Mouse (Mus musculus) kidney, embryonic 16.5 days (tissue): ENCODE measurements at regions not wholly inside any gene's neighbourhood (a gene's known extent, or its start where the extent isn't known, plus 50 kb on each side); places are given as distances from the start of the nearest gene placed in this dataset.

Experiments
- ATAC-seq: fragments of 200-750 bp; cut with Nextera tagmentation; 2 replicates; pipeline ENCODE4 v1.8.0; 2017; ENCODE audit warnings: moderate TSS enrichment; ENCODE audit not compliant: low FRiP score, low TSS enrichment
- H3K27ac ChIP-seq: fragments of 300-500 bp; sonication (generic); 2 replicates; pipeline ENCODE4 v1.5.1; 2014; ENCODE audit warnings: low read length
- H3K27me3 ChIP-seq: fragments of 300-500 bp; sonication (generic); 2 replicates; pipeline ENCODE4 v1.6.1; 2014; ENCODE audit warnings: low read length, control low read depth, mixed read lengths; ENCODE audit not compliant: insufficient read depth
- H3K36me3 ChIP-seq: fragments of 300-500 bp; sonication (generic); 2 replicates; pipeline ENCODE4 v1.6.1; 2014; ENCODE audit warnings: low read length, control low read depth, mixed read lengths; ENCODE audit not compliant: insufficient read depth
- H3K4me1 ChIP-seq: fragments of 300-500 bp; sonication (generic); 2 replicates; pipeline ENCODE4 v1.6.1; 2014; ENCODE audit warnings: low read length, control low read depth, mixed read lengths; ENCODE audit not compliant: insufficient read depth
- H3K4me2 ChIP-seq: fragments of 300-500 bp; sonication (generic); replicated peaks from 2 replicates; pipeline ENCODE4 v1.6.1; 2014; ENCODE audit warnings: low read depth, low read length
- H3K4me3 ChIP-seq: fragments of 300-500 bp; sonication (generic); 2 replicates; pipeline ENCODE4 v1.5.1; 2014; ENCODE audit warnings: mild to moderate bottlenecking, low read length
- H3K9ac ChIP-seq: fragments of 300-500 bp; sonication (generic); replicated peaks from 2 replicates; pipeline ENCODE4 v1.6.1; 2014; ENCODE audit warnings: low read length
- H3K9me3 ChIP-seq: fragments of 300-500 bp; sonication (generic); 2 replicates; pipeline ENCODE4 v1.6.1; 2016; ENCODE audit warnings: low read length, control low read depth
- WGBS: fragments of 180-500 bp; shearing (Covaris S2); extraction: QIAGEN DNeasy Blood & Tissue Kit; methylation state at CpG from one replicate; pipeline ENCODE4 v1.1.7; 2014; 5-methylcytosine and 5-hydroxymethylcytosine counted together

DNA sequence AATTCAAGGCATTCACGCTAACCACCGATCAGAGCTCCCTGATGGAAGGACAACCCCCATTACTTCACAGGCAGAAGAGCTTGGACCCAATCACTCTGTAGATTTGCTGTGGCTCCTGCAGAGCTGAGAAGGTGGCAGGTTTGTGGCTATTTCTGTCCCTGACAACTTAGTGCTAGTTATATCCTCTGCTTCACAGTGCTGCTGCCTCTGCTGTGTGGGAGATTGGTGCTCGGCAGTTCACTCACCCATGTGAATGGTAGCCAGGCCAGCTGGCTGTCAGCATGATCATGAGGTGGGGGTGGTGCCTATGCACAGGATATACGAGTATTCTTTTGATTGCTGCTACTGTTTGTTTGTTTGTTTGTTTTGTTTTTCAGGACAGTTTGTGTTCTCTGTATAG is 113.9 kb downstream of the Gm10131 start:
- H3K9me3 ChIP-seq, result no peaks in the 10 kb centered on the region
- no peak overlapping the region for H3K27ac ChIP-seq
- peak; percentile 87 for ATAC-seq
- 0 out of 2 replicates have a peak overlapping the region, but pooled peaks have one; percentile 38 for H3K9ac ChIP-seq
- peaks cover 18% of the 10 kb centered on the region for H3K4me1 ChIP-seq
- no peaks in the 10 kb centered on the region for H3K36me3 ChIP-seq
- H3K4me2 ChIP-seq, result no peak overlapping the region
- H3K27me3 ChIP-seq, result no peaks in the 10 kb centered on the region
- 22% methylated on average over 4 of the region's 4 CpGs for WGBS
- H3K4me3 ChIP-seq, result no peak overlapping the region

DNA sequence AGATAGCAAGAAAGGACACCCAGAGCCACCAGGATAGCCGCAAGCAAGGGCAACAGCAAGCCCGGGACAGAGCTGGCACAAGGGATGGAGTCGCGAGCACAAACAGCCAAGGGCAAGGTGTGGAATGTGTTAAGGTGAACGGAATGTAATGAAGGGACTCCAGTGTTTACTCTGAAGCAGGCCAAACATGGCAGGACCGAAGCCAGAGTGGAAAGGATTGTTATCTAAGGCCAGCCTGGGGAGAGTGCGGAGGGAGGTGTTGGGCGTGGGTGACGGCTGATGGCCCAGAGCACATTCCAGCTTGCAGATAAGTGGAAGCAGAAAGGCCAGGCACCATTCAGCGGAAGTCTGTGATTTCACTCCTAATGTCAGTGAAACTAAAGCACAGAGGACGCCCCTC is 118.6 kb downstream of the Gm10131 start:
- ATAC-seq, result peak; percentile 68
- Histone ChIP-seq H3K27me3 (no peaks in the 10 kb centered on the region), H3K36me3 (no peaks in the 10 kb centered on the region), H3K4me2 (no peak overlapping the region), H3K9ac (no peak overlapping the region; the same call in 1 of the 2 replicates), H3K4me1 (peaks cover 29% of the 10 kb centered on the region), H3K27ac (peak overlapping the region; percentile 84), H3K9me3 (no peaks in the 10 kb centered on the region), H3K4me3 (no peak overlapping the region)
- 30% methylated on average over 11 of the region's 11 CpGs for WGBS

DNA sequence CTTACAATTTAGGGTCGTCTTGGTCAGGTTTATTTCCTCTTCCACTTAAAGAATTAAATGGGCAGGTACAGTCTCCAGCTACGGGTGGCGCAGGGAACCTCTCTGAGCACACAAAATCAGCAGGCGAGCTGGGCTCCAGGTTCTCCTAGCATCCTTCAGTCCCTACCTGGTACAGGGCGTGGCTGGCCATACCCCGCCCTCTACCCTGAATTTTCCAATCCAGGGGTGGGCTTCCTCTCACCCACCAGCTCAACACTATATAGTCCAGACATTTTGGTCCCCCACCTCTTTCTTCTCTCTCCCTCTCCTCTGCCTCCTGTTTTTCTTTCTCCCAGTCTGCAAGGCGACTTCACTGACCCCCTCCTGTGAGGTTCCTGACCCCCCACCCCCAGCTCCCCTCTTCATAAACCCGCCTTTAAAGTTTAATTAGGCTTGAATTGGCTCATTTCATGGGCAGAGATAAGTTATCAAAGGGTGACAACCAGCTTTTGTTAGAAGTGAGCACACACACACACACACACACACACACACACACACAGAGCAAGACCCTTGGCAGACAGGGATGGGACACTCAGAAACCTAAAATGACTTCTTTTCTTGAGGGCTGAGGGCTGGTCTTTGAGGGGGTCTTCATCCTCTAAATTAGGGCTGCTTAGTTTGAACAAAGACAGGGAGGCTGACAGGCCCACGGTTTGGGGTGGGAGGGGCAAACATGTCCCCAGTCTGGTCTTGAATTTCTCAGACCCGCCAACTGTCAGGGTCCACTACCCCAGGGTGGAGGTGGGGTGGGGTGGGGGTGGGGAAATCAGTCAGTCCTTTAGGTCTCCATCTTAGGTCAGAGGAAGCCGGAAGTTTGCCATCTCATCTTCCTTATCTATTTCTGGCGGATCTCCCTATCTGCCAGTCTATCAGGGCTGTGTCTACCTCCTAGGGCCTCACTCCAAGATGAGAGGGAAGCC is 119.3 kb downstream of the Gm10131 start:
- Histone ChIP-seq H3K27ac (peak overlapping the region; percentile 84), H3K4me1 (peaks cover 24% of the 10 kb centered on the region), H3K9me3 (no peaks in the 10 kb centered on the region), H3K27me3 (no peaks in the 10 kb centered on the region), H3K4me3 (no peak overlapping the region), H3K4me2 (peak overlapping the region; percentile 27), H3K9ac (peak overlapping the region; percentile 52; the same call in 1 of the 2 replicates), H3K36me3 (no peaks in the 10 kb centered on the region)
- ATAC-seq, result peak; percentile 52
- WGBS, result 41% methylated on average over 12 of the region's 12 CpGs

DNA sequence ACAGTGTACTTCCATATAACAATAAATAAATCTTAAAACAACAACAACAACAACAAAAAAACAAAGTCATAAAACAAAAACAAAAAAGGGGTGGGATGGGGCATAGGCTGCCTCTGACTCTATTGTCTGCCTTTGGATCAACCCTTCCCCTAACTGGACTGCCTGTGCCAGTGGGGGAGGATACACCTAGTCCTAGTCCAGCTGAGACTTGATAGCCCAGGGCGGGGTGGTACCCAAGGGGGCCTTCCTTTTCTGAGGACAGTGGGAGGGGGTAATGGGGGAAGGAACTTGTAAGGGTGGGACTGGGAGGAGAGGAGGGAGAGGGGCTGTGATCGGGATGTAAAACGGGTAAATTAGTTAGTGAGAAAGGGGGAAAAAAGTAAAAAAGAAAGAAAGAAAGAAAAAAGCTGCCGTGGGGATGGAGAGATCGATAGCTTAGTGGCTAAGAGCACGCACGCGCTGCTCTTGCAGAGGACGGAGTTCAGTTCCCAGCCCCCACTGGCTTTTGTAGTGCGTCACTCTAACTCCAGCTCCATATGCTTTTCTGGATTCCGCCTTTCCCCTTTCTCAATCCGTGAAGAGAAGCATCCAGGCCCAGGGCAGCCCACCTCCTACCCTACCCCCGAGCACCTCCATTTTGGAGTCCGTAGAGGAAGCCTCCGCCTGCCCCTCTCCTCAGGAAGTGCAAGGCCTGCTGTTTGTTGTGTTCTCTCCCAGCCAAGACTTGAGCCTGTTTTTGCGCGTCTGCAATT is 120.2 kb downstream of the Gm10131 start:
- 0 out of 2 replicates have a peak overlapping the region, but pooled peaks have one; percentile 3 for H3K4me3 ChIP-seq
- 0 out of 2 replicates have a peak, but pooled peaks have one; percentile 25 for ATAC-seq

DNA sequence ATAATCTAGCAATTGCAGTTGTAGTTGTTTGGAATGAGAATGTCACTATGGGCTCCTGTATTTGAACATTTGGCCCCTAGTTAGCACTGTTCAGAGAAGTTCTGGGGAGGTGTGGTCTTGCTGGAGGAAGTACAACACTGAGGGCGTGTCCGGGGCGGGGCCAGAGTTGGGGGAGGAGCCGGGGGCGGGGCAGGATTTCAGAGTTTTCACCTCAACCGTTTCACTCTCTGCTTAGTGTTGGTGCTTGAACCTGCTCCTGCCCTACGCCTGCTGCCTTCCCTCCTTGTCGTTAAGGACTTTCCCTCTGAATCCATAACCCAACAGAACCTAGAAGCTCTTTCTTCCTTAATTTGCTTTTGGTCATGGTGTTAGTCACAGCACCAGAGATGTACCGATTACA is 121.5 kb downstream of the Gm10131 start:
- Histone ChIP-seq H3K4me1 (peaks cover 33% of the 10 kb centered on the region), H3K36me3 (no peaks in the 10 kb centered on the region), H3K9me3 (no peaks in the 10 kb centered on the region), H3K4me2 (no peak overlapping the region), H3K27me3 (no peaks in the 10 kb centered on the region), H3K9ac (no peak overlapping the region), H3K4me3 (no peak overlapping the region), H3K27ac (no peak overlapping the region)
- WGBS, result 73% methylated on average over 9 of the region's 9 CpGs
- no peak for ATAC-seq

More for the DNA sequence above, 120.2 kb downstream of the Gm10131 start:
- H3K9ac ChIP-seq, result peak overlapping the region; percentile 52; the same call in 1 of the 2 replicates
- WGBS, result 35% methylated on average over 17 of the region's 17 CpGs
- H3K4me2 ChIP-seq, result peak overlapping the region; percentile 27
- peak overlapping the region; percentile 84 for H3K27ac ChIP-seq
- no peaks in the 10 kb centered on the region for H3K9me3 ChIP-seq
- H3K4me1 ChIP-seq, result peaks cover 25% of the 10 kb centered on the region
- H3K27me3 ChIP-seq, result no peaks in the 10 kb centered on the region
- no peaks in the 10 kb centered on the region for H3K36me3 ChIP-seq

DNA sequence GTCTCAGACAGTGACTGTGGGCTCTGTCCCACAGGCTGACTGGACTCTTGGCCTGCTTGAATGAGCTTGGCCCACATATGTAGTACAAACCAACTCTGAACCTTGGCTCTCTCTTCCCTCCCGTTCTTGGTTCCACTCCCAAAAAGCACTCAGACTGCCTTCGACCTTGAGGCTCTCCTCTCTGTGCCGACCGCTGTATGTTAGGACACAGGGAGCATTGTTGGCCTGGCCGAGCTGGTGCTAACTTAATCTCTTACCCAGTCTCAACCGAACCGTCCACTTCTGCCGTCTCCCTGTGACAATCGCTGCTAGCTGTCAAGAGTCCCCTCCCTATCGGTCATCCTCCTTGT is 123.8 kb downstream of the Gm10131 start:
- Histone ChIP-seq H3K36me3 (no peaks in the 10 kb centered on the region), H3K4me3 (no peak overlapping the region), H3K4me1 (peaks cover 21% of the 10 kb centered on the region), H3K27ac (peak overlapping the region; percentile 91), H3K27me3 (no peaks in the 10 kb centered on the region), H3K4me2 (no peak overlapping the region), H3K9ac (no peak overlapping the region), H3K9me3 (no peaks in the 10 kb centered on the region)
- ATAC-seq, result peak; percentile 52; the same call in 1 of the 2 replicates
- 65% methylated on average over 10 of the region's 10 CpGs for WGBS

DNA sequence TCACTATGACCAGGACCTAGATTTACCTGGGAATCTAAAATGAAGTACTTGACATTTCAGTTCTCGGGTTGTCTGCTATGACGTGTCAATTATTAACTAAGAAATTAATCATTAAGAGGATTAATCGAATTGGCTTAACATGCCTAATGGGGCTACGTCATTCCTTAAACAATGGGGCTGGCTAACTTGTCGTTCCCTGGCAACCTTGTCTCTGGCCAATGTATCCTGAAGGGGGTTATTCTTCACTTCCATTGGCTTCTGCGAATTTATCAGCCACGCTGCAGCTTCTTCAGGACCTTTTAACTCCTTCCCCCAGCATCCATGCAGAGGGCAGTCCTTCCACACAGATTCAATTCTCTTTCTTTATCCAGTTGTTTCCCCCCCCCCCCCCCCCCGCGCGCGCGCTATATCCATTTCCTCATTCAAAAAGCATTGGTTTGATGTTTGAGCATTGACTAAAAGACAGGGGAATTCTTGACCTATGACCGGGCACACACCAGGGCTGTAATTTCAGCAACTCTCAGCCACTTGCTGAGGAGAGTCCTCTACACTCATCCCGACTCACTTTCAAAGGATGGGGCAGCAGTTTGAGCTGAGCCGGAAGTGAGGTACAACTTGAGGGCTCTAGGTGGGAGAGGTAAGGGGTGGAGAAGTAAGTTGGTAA is 124.3 kb downstream of the Gm10131 start:
- peak; percentile 64 for ATAC-seq
- 65% methylated on average over 14 of the region's 15 CpGs for WGBS
- Histone ChIP-seq H3K36me3 (no peaks in the 10 kb centered on the region), H3K4me1 (peaks cover 19% of the 10 kb centered on the region), H3K9me3 (no peaks in the 10 kb centered on the region), H3K4me2 (no peak overlapping the region), H3K27ac (peak overlapping the region; percentile 91), H3K9ac (no peak overlapping the region), H3K27me3 (no peaks in the 10 kb centered on the region), H3K4me3 (no peak overlapping the region)

DNA sequence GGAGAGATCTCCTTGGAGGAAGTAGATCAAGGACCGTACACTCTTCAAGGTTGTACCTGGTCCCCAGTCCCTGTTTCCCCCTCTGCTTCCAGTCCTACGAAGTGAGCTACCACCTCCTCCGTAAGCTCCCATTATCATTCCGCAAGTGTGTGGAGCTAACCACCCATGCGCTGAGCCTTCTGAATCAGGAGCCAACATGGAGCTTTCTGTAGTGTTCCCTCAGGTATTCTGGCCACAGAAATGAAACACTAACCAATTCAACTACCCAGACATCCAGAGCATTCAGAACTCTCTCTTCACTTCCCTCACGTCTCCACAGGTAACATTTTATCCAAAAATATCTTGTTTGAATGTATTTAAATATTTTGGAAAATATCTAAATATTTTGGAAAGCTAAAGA is 124.9 kb downstream of the Gm10131 start:
- Histone ChIP-seq H3K27me3 (no peaks in the 10 kb centered on the region), H3K4me3 (no peak overlapping the region), H3K4me1 (peaks cover 15% of the 10 kb centered on the region), H3K9me3 (no peaks in the 10 kb centered on the region), H3K4me2 (no peak overlapping the region), H3K36me3 (no peaks in the 10 kb centered on the region), H3K27ac (peak overlapping the region; percentile 91), H3K9ac (no peak overlapping the region)
- WGBS, result 78% methylated on average over 6 of the region's 6 CpGs
- no peak for ATAC-seq

DNA sequence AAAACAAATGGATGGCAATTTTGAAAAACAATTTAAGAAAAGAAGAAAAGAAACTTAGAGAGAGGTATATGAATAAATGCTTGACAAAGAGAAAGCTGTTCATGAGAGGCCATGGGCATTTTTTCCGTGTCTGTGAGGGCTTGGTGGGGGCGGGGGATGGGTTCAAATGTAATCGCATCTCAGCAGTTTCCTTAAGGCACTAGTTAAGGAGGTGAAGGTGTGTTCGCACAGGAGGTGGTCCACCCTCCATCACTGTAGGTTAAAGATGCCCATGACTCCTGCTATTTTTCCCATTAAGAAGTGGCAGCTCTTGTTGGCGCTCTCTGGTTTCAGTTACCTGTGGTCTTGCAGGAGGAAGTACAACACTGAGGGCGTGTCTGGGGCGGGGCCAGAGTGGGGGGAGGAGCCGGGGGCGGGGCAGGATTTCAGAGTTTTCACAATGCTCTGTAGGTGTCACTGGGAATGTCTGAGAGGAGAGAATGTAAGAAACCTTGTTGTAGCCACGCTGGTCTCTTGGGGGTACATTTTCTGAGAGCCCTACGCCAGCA is 126.0 kb downstream of the Gm10131 start:
- no peak for ATAC-seq
- no peak overlapping the region for H3K9ac ChIP-seq
- WGBS, result 65% methylated on average over 11 of the region's 11 CpGs
- no peak overlapping the region for H3K4me3 ChIP-seq
- H3K9me3 ChIP-seq, result no peaks in the 10 kb centered on the region
- peak overlapping the region; percentile 91; the same call in 1 of the 2 replicates for H3K27ac ChIP-seq
- no peak overlapping the region for H3K4me2 ChIP-seq
- H3K36me3 ChIP-seq, result no peaks in the 10 kb centered on the region
- H3K4me1 ChIP-seq, result peaks cover 17% of the 10 kb centered on the region
- H3K27me3 ChIP-seq, result no peaks in the 10 kb centered on the region
